8 mouse cellular contexts compared by ENCODE assay signal in the genomic region with DNA sequence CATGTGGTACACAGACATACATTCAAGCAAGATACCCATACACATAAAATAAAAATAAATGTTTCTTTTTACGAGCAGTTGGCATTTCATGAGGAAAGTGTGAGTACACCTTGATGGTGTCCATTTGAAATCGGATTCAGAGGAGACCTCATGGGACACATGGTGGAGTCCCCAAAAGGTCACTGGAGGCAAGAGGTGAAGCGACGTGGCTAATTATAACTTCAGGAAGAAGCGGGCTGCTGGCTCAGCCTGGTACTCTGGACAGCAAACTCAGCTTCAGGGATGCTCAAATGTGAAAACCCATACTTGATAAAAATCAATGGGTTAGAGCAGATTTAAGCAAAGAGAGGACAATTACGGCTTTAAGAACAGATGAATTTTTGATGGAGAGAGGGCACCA. TPM values are rescaled to one million over a fixed set of nuclear protein-coding genes. Genes with fewer than 3 reads are reported as not detected.
DNase-seq lines count a peak whose midpoint lies in the region; ATAC-seq lines count a peak whose summit lies in the region.

No protein-coding gene starts in this region.

- peaks cover 31% of the 10 kb centered on the region for H3K4me1 ChIP-seq in heart, embryonic 13.5 days
- H3K4me1 ChIP-seq in embryonic facial prominence, embryonic 12.5 days = peaks cover 27% of the 10 kb centered on the region
- peaks cover 33% of the 10 kb centered on the region for H3K4me1 ChIP-seq in hindbrain, embryonic 15.5 days (replicated peaks)
- H3K4me1 ChIP-seq in midbrain, embryonic 11.5 days (ENCODE audit: control insufficient read depth, insufficient read depth, low read length) = peaks cover 16% of the 10 kb centered on the region

- H3K27me3 ChIP-seq in heart, embryonic 13.5 days (replicated peaks) = 0 out of 2 replicates have a peak, but pooled peaks cover 9% of the 10 kb centered on the region
- no peaks in the 10 kb centered on the region for H3K27me3 ChIP-seq in embryonic facial prominence, embryonic 12.5 days
- no peaks in the 10 kb centered on the region; the same call in 1 of the 2 replicates for H3K27me3 ChIP-seq in hindbrain, embryonic 15.5 days
- H3K27me3 ChIP-seq in midbrain, embryonic 11.5 days (ENCODE audit: control insufficient read depth, insufficient read depth, low read length) = peaks cover 8% of the 10 kb centered on the region; the same call in 1 of the 2 replicates

- no peaks in the 10 kb centered on the region for H3K9me3 ChIP-seq in heart, embryonic 13.5 days
- H3K9me3 ChIP-seq in embryonic facial prominence, embryonic 12.5 days = no peaks in the 10 kb centered on the region
- no peaks in the 10 kb centered on the region for H3K9me3 ChIP-seq in hindbrain, embryonic 15.5 days
- no peaks in the 10 kb centered on the region for H3K9me3 ChIP-seq in midbrain, embryonic 11.5 days (ENCODE audit: control insufficient read depth, low read length)

- H3K4me3 ChIP-seq in heart, embryonic 13.5 days = peak overlapping the region; percentile 41
- no peak overlapping the region for H3K4me3 ChIP-seq in embryonic facial prominence, embryonic 12.5 days
- peak overlapping the region; percentile 25 for H3K4me3 ChIP-seq in hindbrain, embryonic 15.5 days
- H3K4me3 ChIP-seq in midbrain, embryonic 11.5 days (ENCODE audit: low read depth, low read length) = no peak overlapping the region

- no peak for DNase-seq in heart, postnatal 14 days
- DNase-seq in midbrain, embryonic 11.5 days (ENCODE audit: low spot score, missing footprints) = no peak
- DNase-seq in adrenal gland, adult 18-20 months (ENCODE audit: low spot score in 2 of 2) = no peak

- 64% methylated on average over 6 of the region's 6 CpGs for WGBS in heart, embryonic 13.5 days
- WGBS in embryonic facial prominence, embryonic 12.5 days = 65% methylated on average over 6 of the region's 6 CpGs
- 71% methylated on average over 6 of the region's 6 CpGs for WGBS in hindbrain, embryonic 15.5 days
- WGBS in midbrain, embryonic 11.5 days = 76% methylated on average over 6 of the region's 6 CpGs

- H3K4me2 ChIP-seq in heart, embryonic 13.5 days = peak overlapping the region; percentile 72
- H3K4me2 ChIP-seq in embryonic facial prominence, embryonic 12.5 days (replicated peaks) = peak overlapping the region; percentile 53
- peak overlapping the region; percentile 61 for H3K4me2 ChIP-seq in hindbrain, embryonic 15.5 days
- H3K4me2 ChIP-seq in midbrain, embryonic 11.5 days = peak overlapping the region; percentile 42; the same call in 1 of the 2 replicates

- intact Hi-C loops in heart, postnatal 14 days (cut with DNase I) = no loop called here

- ATAC-seq in heart, embryonic 13.5 days (ENCODE audit: extremely low read depth, insufficient number of reproducible peaks, low FRiP score, low TSS enrichment) = no peak
- ATAC-seq in embryonic facial prominence, embryonic 12.5 days (ENCODE audit: insufficient number of reproducible peaks, insufficient read depth, low FRiP score, low TSS enrichment) = no peak
- ATAC-seq in hindbrain, embryonic 15.5 days (ENCODE audit: low FRiP score, low read depth) = no peak
- no peak for ATAC-seq in midbrain, embryonic 11.5 days (ENCODE audit: low FRiP score)
- no peak for ATAC-seq in erythroblast, adult 5-6 weeks (replicated peaks; ENCODE audit: low FRiP score, poor library complexity, severe bottlenecking)
- ATAC-seq in megakaryocyte progenitor cell, adult 5-6 weeks (replicated peaks; ENCODE audit: poor library complexity) = no peak

- peak overlapping the region; percentile 77 for H3K9ac ChIP-seq in heart, embryonic 13.5 days
- no peak overlapping the region for H3K9ac ChIP-seq in embryonic facial prominence, embryonic 12.5 days
- peak overlapping the region; percentile 41; the same call in 1 of the 2 replicates for H3K9ac ChIP-seq in hindbrain, embryonic 15.5 days
- 0 out of 2 replicates have a peak overlapping the region, but pooled peaks have one; percentile 41 for H3K9ac ChIP-seq in midbrain, embryonic 11.5 days (ENCODE audit: low read length)

- H3K36me3 ChIP-seq in heart, embryonic 13.5 days = peaks cover 8% of the 10 kb centered on the region
- H3K36me3 ChIP-seq in embryonic facial prominence, embryonic 12.5 days = no peaks in the 10 kb centered on the region
- H3K36me3 ChIP-seq in hindbrain, embryonic 15.5 days = no peaks in the 10 kb centered on the region
- no peaks in the 10 kb centered on the region for H3K36me3 ChIP-seq in midbrain, embryonic 11.5 days (ENCODE audit: control insufficient read depth, insufficient read depth, low read length)

- H3K27ac ChIP-seq in heart, embryonic 13.5 days (replicated peaks) = no peak overlapping the region
- no peak overlapping the region for H3K27ac ChIP-seq in embryonic facial prominence, embryonic 12.5 days
- peak overlapping the region; percentile 81 for H3K27ac ChIP-seq in hindbrain, embryonic 15.5 days (replicated peaks)
- H3K27ac ChIP-seq in midbrain, embryonic 11.5 days (ENCODE audit: low read depth, low read length) = no peak overlapping the region

RNA-seq across cellular contexts. Expression of gene H6pd, which starts 20.5 kb away (rescaled TPM):
- polyA plus RNA-seq in heart, embryonic 13.5 days (2015; fragmentation: Nextera tagmentation; extraction: Ambion mirVana) = 10.2 and 10.6 TPM in 2 replicates
- total RNA-seq in heart, postnatal 14 days (2021) = 10 to 100 TPM; 41.0 to 45.9 TPM
- 7.4 and 8.4 TPM in 2 replicates for polyA plus RNA-seq in embryonic facial prominence, embryonic 12.5 days (2016; fragmentation: Nextera tagmentation; extraction: Ambion mirVana)
- 3.0 and 3.4 TPM in 2 replicates for polyA plus RNA-seq in hindbrain, embryonic 15.5 days (2015; fragmentation: Nextera tagmentation; extraction: Ambion mirVana)
- 1.7 and 2.4 TPM in 2 replicates for polyA plus RNA-seq in midbrain, embryonic 11.5 days (2014; fragmentation: Nextera tagmentation; extraction: Ambion mirVana)
- 4.8 and 6.5 TPM in 2 replicates for total RNA-seq in erythroblast, adult 5-6 weeks (2015; ENCODE audit: low replicate concordance)
- total RNA-seq in erythroblast, adult 5-6 weeks (2017; ENCODE audit: low replicate concordance) = 4.2 and 7.0 TPM in 2 replicates
- 14.6 and 15.5 TPM in 2 replicates for total RNA-seq in megakaryocyte progenitor cell, adult 5-6 weeks (2015)
- 24.9 and 27.9 TPM in 2 replicates for total RNA-seq in megakaryocyte progenitor cell, adult 5-6 weeks (2017)
- 100 to 1,000 TPM; 122 to 137 TPM for total RNA-seq in adrenal gland, adult 18-20 months (2021)

RNA-seq across cellular contexts. Expression of gene Spsb1, which starts 33.5 kb away (rescaled TPM):
- polyA plus RNA-seq in heart, embryonic 13.5 days (2015; fragmentation: Nextera tagmentation; extraction: Ambion mirVana) = 4.3 and 4.5 TPM in 2 replicates
- total RNA-seq in heart, postnatal 14 days (2021) = 10 to 100 TPM; 44.8 to 49.3 TPM
- 21.0 and 22.6 TPM in 2 replicates for polyA plus RNA-seq in embryonic facial prominence, embryonic 12.5 days (2016; fragmentation: Nextera tagmentation; extraction: Ambion mirVana)
- polyA plus RNA-seq in hindbrain, embryonic 15.5 days (2015; fragmentation: Nextera tagmentation; extraction: Ambion mirVana) = 7.4 and 9.5 TPM in 2 replicates
- polyA plus RNA-seq in midbrain, embryonic 11.5 days (2014; fragmentation: Nextera tagmentation; extraction: Ambion mirVana) = 6.3 and 7.5 TPM in 2 replicates
- not detected in 2 replicates for total RNA-seq in erythroblast, adult 5-6 weeks (2015; ENCODE audit: low replicate concordance)
- total RNA-seq in erythroblast, adult 5-6 weeks (2017; ENCODE audit: low replicate concordance) = 0.42 TPM in 1 of 2 replicates, not detected in the other
- total RNA-seq in megakaryocyte progenitor cell, adult 5-6 weeks (2015) = 0.05 and 0.27 TPM in 2 replicates
- 0.41 TPM in 1 of 2 replicates, not detected in the other for total RNA-seq in megakaryocyte progenitor cell, adult 5-6 weeks (2017)
- total RNA-seq in adrenal gland, adult 18-20 months (2021) = 10 to 100 TPM; 19.5 to 22.1 TPM

Comparison
In these comparisons a context has a peak if more than half of its experiments do, and no peak if none do; other contexts are left out.
1. H3K4me3 ChIP-seq: peak in heart, embryonic 13.5 days (single experiment) and hindbrain, embryonic 15.5 days (single experiment); none in embryonic facial prominence, embryonic 12.5 days (single experiment) and midbrain, embryonic 11.5 days (single experiment).
2. RNA of gene Spsb1, which starts 33.5 kb away (total RNA-seq): 44.8 to 49.3 TPM in heart, postnatal 14 days and 19.5 to 22.1 TPM in adrenal gland, adult 18-20 months; 0.05 to 0.41 TPM in megakaryocyte progenitor cell, adult 5-6 weeks and 0.42 TPM in erythroblast, adult 5-6 weeks; every median in the first group is over 10 times any median in the second.
3. Peak in every context shown above with its lines, with median percentiles within 50 percentile points of each other: H3K4me2 ChIP-seq.